Mouse (Mus musculus): ENCODE data around the gene Fcgr2b. TPM values are rescaled to one million over a fixed set of nuclear protein-coding genes. Genes with fewer than 3 reads are reported as not detected.
"Not testable (repeated sequence)": the region's sequence is repeated elsewhere in the genome, so short reads cannot be mapped to it uniquely, and the experiment has no call there.

The Fcgr2b gene
- polyA plus RNA-seq, 1 experiment: 0.11 TPM

DNA sequence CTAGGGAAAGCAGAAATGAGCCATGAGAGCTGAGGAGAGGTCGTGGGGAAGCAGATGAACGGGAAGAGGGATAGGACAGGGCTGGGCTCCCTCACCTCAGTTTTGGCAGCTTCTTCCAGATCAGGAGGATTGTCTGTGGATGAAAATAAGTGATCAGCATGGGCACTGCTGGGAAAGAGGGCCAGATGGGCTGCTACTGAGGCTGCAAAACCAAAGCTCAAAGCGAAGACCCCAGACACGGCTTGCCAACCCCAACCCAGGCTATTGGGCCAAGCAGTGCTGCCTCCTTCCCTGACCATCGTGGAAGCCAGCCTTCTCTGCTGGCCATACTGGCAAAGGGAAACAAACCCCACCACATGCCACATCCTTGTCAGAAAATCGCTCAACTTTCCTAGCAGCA lies 15.2 kb downstream of the Fcgr2b start:
- H3K4me3 ChIP-seq: no peak overlapping the region
- H3K79me2 ChIP-seq (ENCODE audit: control insufficient read depth, insufficient read depth): no peaks in the 10 kb centered on the region
- TF ChIP-seq SRF (IDR thresholded peaks at IDR 0.05; ENCODE audit: control insufficient read depth, insufficient read length, low read depth) (no peak), MYOG (IDR thresholded peaks at IDR 0.05; ENCODE audit: control insufficient read depth in 1 of 3, insufficient read depth in 1 of 3, insufficient read length in 2 of 3, low read depth in 2 of 3) (no peak), REST (IDR thresholded peaks at IDR 0.05; ENCODE audit: insufficient read depth, insufficient read length) (no peak), POLR2A (IDR thresholded peaks at IDR 0.05; ENCODE audit: insufficient read length, low read depth) (no peak), CEBPB (IDR thresholded peaks at IDR 0.05; ENCODE audit: insufficient read depth, poor library complexity, severe bottlenecking) (no peak), TCF3 (IDR thresholded peaks at IDR 0.05; ENCODE audit: insufficient read length, low read depth) (no peak), TCF12 (IDR thresholded peaks at IDR 0.05; ENCODE audit: insufficient read depth, poor library complexity, severe bottlenecking) (no peak), MYOD1 (IDR thresholded peaks at IDR 0.05; ENCODE audit: control insufficient read depth in 1 of 3, insufficient read length in 2 of 3, low read depth in 2 of 3) (no peak), MAX (IDR thresholded peaks at IDR 0.05; ENCODE audit: low read depth) (no peak), E2F4 (IDR thresholded peaks at IDR 0.05; ENCODE audit: insufficient read depth) (no peak), USF1 (IDR thresholded peaks at IDR 0.05; ENCODE audit: low read depth) (no peak), POLR2AphosphoS2 (IDR thresholded peaks at IDR 0.05; ENCODE audit: insufficient read length, low read depth) (no peak)
- H3K27me3 ChIP-seq (ENCODE audit: control insufficient read depth, insufficient read depth, insufficient read length): no peaks in the 10 kb centered on the region
- H3ac ChIP-seq (ENCODE audit: control insufficient read depth, insufficient read length): no peak overlapping the region
- H3K36me3 ChIP-seq (ENCODE audit: control insufficient read depth, insufficient read depth): no peaks in the 10 kb centered on the region
- no peak overlapping the region for H3K4me2 ChIP-seq (ENCODE audit: low read depth)

DNA sequence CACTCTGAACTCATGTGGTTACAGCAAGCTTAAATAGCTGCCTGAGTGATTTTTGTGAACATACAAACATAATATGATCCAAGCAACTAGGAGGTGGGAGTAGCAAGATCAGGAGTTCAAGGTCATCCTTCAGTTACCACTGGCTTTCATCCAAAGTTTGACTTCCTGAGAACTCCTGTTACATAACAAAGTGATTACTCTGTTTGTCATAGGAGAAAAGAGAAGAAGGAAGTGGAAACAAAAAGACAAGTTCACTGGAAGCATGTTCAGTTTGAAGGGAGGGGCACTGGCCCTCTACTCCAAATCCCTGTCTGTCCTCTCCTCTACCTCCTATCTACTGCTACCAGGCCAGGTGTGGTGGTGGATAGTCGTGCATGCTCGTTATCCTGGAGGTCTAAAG lies 16.6 kb downstream of the Fcgr2b start:
- TF ChIP-seq USF1 (IDR thresholded peaks at IDR 0.05; ENCODE audit: low read depth): no peak
- TF ChIP-seq TCF3 (IDR thresholded peaks at IDR 0.05; ENCODE audit: insufficient read length, low read depth): no peak
- TF ChIP-seq TCF12 (IDR thresholded peaks at IDR 0.05; ENCODE audit: insufficient read depth, poor library complexity, severe bottlenecking): no peak
- TF ChIP-seq MYOD1 (IDR thresholded peaks at IDR 0.05; ENCODE audit: control insufficient read depth in 1 of 3, insufficient read length in 2 of 3, low read depth in 2 of 3): no peak
- TF ChIP-seq E2F4 (IDR thresholded peaks at IDR 0.05; ENCODE audit: insufficient read depth): no peak
- no peak for TF ChIP-seq MAX (IDR thresholded peaks at IDR 0.05; ENCODE audit: low read depth)
- no peak for TF ChIP-seq CEBPB (IDR thresholded peaks at IDR 0.05; ENCODE audit: insufficient read depth, poor library complexity, severe bottlenecking)
- TF ChIP-seq REST (IDR thresholded peaks at IDR 0.05; ENCODE audit: insufficient read depth, insufficient read length): no peak
- no peak for TF ChIP-seq POLR2AphosphoS2 (IDR thresholded peaks at IDR 0.05; ENCODE audit: insufficient read length, low read depth)
- TF ChIP-seq SRF (IDR thresholded peaks at IDR 0.05; ENCODE audit: control insufficient read depth, insufficient read length, low read depth): no peak

DNA sequence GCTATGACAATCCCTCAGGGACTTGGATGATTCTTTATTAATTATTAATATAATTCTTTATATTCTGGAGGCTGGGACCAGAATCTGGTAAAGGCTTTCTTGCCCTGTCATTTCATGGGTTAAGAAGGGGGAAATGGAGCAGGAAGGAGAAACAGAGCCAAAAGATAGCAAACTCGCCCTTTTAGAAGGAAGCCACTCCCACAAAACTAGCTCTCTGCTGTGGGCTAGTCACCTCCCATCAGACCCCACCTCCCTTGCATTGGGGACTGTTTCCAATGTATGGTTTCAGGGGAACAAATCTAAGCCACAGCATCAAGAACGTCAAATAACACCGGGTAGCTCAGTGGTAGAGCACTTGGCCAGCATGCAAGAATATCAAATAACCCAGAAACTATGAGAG lies 18.1 kb downstream of the Fcgr2b start:
- Histone ChIP-seq H3K36me3 (ENCODE audit: control insufficient read depth, insufficient read depth) (no peaks in the 10 kb centered on the region), H3K79me2 (ENCODE audit: control insufficient read depth, insufficient read depth) (no peaks in the 10 kb centered on the region), H3K27me3 (ENCODE audit: control insufficient read depth, insufficient read depth, insufficient read length) (no peaks in the 10 kb centered on the region), H3ac (ENCODE audit: control insufficient read depth, insufficient read length) (no peak overlapping the region), H3K4me3 (no peak overlapping the region), H3K4me2 (ENCODE audit: low read depth) (no peak overlapping the region)
- TF ChIP-seq MAX (IDR thresholded peaks at IDR 0.05; ENCODE audit: low read depth) (no peak), MYOG (IDR thresholded peaks at IDR 0.05; ENCODE audit: control insufficient read depth in 1 of 3, insufficient read depth in 1 of 3, insufficient read length in 2 of 3, low read depth in 2 of 3) (no peak), CEBPB (IDR thresholded peaks at IDR 0.05; ENCODE audit: insufficient read depth, poor library complexity, severe bottlenecking) (no peak), POLR2AphosphoS2 (IDR thresholded peaks at IDR 0.05; ENCODE audit: insufficient read length, low read depth) (no peak)

More for the DNA sequence above, 16.6 kb downstream of the Fcgr2b start:
- H3K4me3 ChIP-seq: no peak overlapping the region
- H3K36me3 ChIP-seq (ENCODE audit: control insufficient read depth, insufficient read depth): no peaks in the 10 kb centered on the region
- no peak overlapping the region for H3ac ChIP-seq (ENCODE audit: control insufficient read depth, insufficient read length)
- no peaks in the 10 kb centered on the region for H3K79me2 ChIP-seq (ENCODE audit: control insufficient read depth, insufficient read depth)
- no peak overlapping the region for H3K4me2 ChIP-seq (ENCODE audit: low read depth)
- H3K27me3 ChIP-seq (ENCODE audit: control insufficient read depth, insufficient read depth, insufficient read length): no peaks in the 10 kb centered on the region

DNA sequence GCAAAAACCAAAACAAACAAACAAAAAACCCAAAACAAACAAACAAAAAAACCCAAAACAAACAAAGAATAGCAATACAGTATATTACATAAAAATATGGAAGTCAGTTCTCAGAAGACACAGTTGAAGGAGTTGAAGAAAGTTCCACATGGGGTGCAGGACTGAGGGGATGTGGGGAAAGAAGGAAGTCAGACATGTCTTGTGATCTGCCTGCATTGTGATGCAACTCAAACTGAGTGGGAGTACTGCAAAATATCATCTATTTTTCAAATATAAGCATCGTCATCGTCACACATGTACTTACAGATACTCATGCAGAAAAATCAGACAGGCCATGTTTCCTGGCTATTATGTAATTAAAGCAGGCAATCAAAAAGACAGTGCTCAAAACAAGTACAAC lies 23.2 kb downstream of the Fcgr2b start:
- no peak overlapping the region for H3ac ChIP-seq (ENCODE audit: control insufficient read depth, insufficient read length)
- H3K4me3 ChIP-seq: no peak overlapping the region
- no peaks in the 10 kb centered on the region for H3K36me3 ChIP-seq (ENCODE audit: control insufficient read depth, insufficient read depth)
- no peak overlapping the region for H3K4me2 ChIP-seq (ENCODE audit: low read depth)
- TF ChIP-seq REST (IDR thresholded peaks at IDR 0.05; ENCODE audit: insufficient read depth, insufficient read length): no peak
- TF ChIP-seq E2F4 (IDR thresholded peaks at IDR 0.05; ENCODE audit: insufficient read depth): no peak
- TF ChIP-seq CEBPB (IDR thresholded peaks at IDR 0.05; ENCODE audit: insufficient read depth, poor library complexity, severe bottlenecking): no peak
- TF ChIP-seq POLR2AphosphoS2 (IDR thresholded peaks at IDR 0.05; ENCODE audit: insufficient read length, low read depth): no peak
- no peak for TF ChIP-seq MYOG (IDR thresholded peaks at IDR 0.05; ENCODE audit: control insufficient read depth in 1 of 3, insufficient read depth in 1 of 3, insufficient read length in 2 of 3, low read depth in 2 of 3)
- TF ChIP-seq MAX (IDR thresholded peaks at IDR 0.05; ENCODE audit: low read depth): no peak
- no peak for TF ChIP-seq TCF12 (IDR thresholded peaks at IDR 0.05; ENCODE audit: insufficient read depth, poor library complexity, severe bottlenecking)
- TF ChIP-seq TCF3 (IDR thresholded peaks at IDR 0.05; ENCODE audit: insufficient read length, low read depth): no peak
- no peak for TF ChIP-seq SRF (IDR thresholded peaks at IDR 0.05; ENCODE audit: control insufficient read depth, insufficient read length, low read depth)
- TF ChIP-seq POLR2A (IDR thresholded peaks at IDR 0.05; ENCODE audit: insufficient read length, low read depth): no peak
- TF ChIP-seq USF1 (IDR thresholded peaks at IDR 0.05; ENCODE audit: low read depth): no peak
- no peak for TF ChIP-seq MYOD1 (IDR thresholded peaks at IDR 0.05; ENCODE audit: control insufficient read depth in 1 of 3, insufficient read length in 2 of 3, low read depth in 2 of 3)
- H3K79me2 ChIP-seq (ENCODE audit: control insufficient read depth, insufficient read depth): no peaks in the 10 kb centered on the region
- H3K27me3 ChIP-seq (ENCODE audit: control insufficient read depth, insufficient read depth, insufficient read length): no peaks in the 10 kb centered on the region

DNA sequence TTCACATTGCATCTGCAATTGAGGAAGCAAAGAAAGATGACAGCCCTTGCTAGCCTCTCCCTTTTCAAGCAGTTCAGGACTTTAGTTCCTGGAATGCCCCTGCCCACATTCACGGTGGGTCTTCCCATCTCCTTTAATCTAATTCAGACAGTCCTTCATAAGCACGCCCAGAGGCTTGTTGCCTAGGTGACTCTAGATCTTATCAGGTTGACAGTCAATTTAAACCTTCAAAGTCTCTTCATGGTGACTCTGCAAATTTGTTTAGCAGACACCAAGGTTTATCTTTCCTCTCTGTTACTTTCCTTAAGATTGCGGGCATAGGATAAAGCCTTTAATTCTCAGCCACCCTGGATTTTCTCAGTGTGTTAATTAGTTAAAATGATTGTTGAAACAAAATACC lies 25.6 kb downstream of the Fcgr2b start:
- no peaks in the 10 kb centered on the region for H3K27me3 ChIP-seq (ENCODE audit: control insufficient read depth, insufficient read depth, insufficient read length)
- H3K36me3 ChIP-seq (ENCODE audit: control insufficient read depth, insufficient read depth): no peaks in the 10 kb centered on the region
- H3K4me3 ChIP-seq: no peak overlapping the region
- no peak overlapping the region for H3K4me2 ChIP-seq (ENCODE audit: low read depth)
- no peak overlapping the region for H3ac ChIP-seq (ENCODE audit: control insufficient read depth, insufficient read length)
- no peak for TF ChIP-seq MYOD1 (IDR thresholded peaks at IDR 0.05; ENCODE audit: control insufficient read depth in 1 of 3, insufficient read length in 2 of 3, low read depth in 2 of 3)
- no peak for TF ChIP-seq TCF12 (IDR thresholded peaks at IDR 0.05; ENCODE audit: insufficient read depth, poor library complexity, severe bottlenecking)
- no peak for TF ChIP-seq MAX (IDR thresholded peaks at IDR 0.05; ENCODE audit: low read depth)
- TF ChIP-seq REST (IDR thresholded peaks at IDR 0.05; ENCODE audit: insufficient read depth, insufficient read length): no peak
- no peak for TF ChIP-seq POLR2AphosphoS2 (IDR thresholded peaks at IDR 0.05; ENCODE audit: insufficient read length, low read depth)
- no peaks in the 10 kb centered on the region for H3K79me2 ChIP-seq (ENCODE audit: control insufficient read depth, insufficient read depth)

DNA sequence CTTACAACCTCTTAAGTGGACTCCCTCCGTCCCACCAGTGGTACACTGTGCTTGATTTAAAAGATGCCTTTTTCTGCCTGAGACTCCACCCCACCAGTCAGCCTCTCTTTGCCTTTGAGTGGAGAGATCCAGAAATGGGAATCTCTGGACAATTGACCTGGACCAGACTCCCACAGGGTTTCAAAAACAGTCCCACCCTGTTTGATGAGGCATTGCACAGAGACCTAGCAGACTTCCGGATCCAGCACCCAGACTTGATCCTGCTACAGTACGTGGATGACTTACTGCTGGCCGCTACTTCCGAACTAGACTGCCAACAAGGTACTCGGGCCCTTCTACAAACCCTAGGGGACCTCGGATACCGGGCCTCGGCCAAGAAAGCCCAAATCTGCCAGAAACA lies 31.4 kb downstream of the Fcgr2b start:
- H3K79me2 ChIP-seq (ENCODE audit: control insufficient read depth, insufficient read depth): not testable (repeated sequence)

DNA sequence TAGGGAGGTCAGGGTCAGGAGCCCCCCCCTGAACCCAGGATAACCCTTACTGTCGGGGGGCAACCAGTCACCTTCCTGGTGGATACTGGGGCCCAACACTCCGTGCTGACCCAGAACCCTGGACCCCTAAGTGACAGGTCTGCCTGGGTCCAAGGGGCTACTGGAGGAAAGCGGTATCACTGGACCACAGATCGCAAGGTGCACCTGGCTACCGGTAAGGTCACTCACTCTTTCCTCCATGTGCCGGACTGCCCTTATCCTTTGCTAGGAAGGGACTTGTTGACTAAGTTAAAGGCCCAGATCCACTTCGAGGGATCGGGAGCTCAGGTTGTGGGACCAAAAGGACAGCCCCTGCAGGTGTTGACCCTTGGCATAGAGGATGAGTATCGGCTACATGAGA lies 32.2 kb downstream of the Fcgr2b start:
- H3K4me3 ChIP-seq; H3ac ChIP-seq (ENCODE audit: control insufficient read depth, insufficient read length); H3K36me3 ChIP-seq (ENCODE audit: control insufficient read depth, insufficient read depth); H3K27me3 ChIP-seq (ENCODE audit: control insufficient read depth, insufficient read depth, insufficient read length); H3K79me2 ChIP-seq (ENCODE audit: control insufficient read depth, insufficient read depth); H3K4me2 ChIP-seq (ENCODE audit: low read depth): not testable (repeated sequence)

More for the DNA sequence above, 31.4 kb downstream of the Fcgr2b start:
- not testable (repeated sequence) for H3K27me3 ChIP-seq (ENCODE audit: control insufficient read depth, insufficient read depth, insufficient read length); H3K36me3 ChIP-seq (ENCODE audit: control insufficient read depth, insufficient read depth); H3ac ChIP-seq (ENCODE audit: control insufficient read depth, insufficient read length); H3K4me3 ChIP-seq; H3K4me2 ChIP-seq (ENCODE audit: low read depth)
